Mouse (Mus musculus) frontal cortex, adult 2 months (tissue): Measurements from ENCODE around the gene Fam104a. TPM values are rescaled to one million over a fixed set of nuclear protein-coding genes. Genes with fewer than 3 reads are reported as not detected.
A peak's percentile ranks its signal among the peaks of the same experiment; 100 is the strongest.

Source experiments
- DNase-seq, 2 experiments: peaks; one replicate each; pipeline ENCODE4 v3.0.0; 2022; ENCODE audit warnings: low spot score in 1 of 2; ENCODE audit errors: extremely low spot score in 1 of 2
- polyA plus RNA-seq: library from polyadenylated mRNA; depleted of rRNA; stranded (reverse); fragments of >200 nt; gene quantifications from 2 replicates; pipeline ENCODE4 v1.2.3, GENCODE M21; 2012; rRNA removed

Fam104a gene
- 27.9 and 28.8 TPM in 2 replicates for polyA plus RNA-seq

- peak; percentile 92 to 97 for DNase-seq
Measured at GRCm38 (mm10) chr11:113683957-113684706, at the start of gene Fam104a, which contains the start of gene D11Wsu47e. Fam104a (minus strand) TSS chr11:113684155. D11Wsu47e (plus strand) TSS chr11:113684412.

GRCm38 (mm10) chr11:113731945-113732612 is 48.1 kb upstream of the Fam104a start:
- DNase-seq, result no peak

GRCm38 (mm10) chr11:113730879-113731278 is 46.9 kb upstream of the Fam104a start:
- DNase-seq, result no peak

GRCm38 (mm10) chr11:113729917-113730316 is 46.0 kb upstream of the Fam104a start:
- no peak for DNase-seq

GRCm38 (mm10) chr11:113729239-113729638 is 45.3 kb upstream of the Fam104a start:
- DNase-seq, result no peak

GRCm38 (mm10) chr11:113727992-113728391 is 44.0 kb upstream of the Fam104a start:
- DNase-seq, result no peak

- DNase-seq, result no peak
Measured at GRCm38 (mm10) chr11:113726994-113727888, 43.3 kb upstream of the Fam104a start.

- no peak for DNase-seq
Measured at GRCm38 (mm10) chr11:113725235-113726048, 41.5 kb upstream of the Fam104a start.

GRCm38 (mm10) chr11:113722405-113723090 is 38.6 kb upstream of the Fam104a start:
- no peak for DNase-seq

- DNase-seq, result no peak
Measured at GRCm38 (mm10) chr11:113717767-113718424, 33.9 kb upstream of the Fam104a start.

- DNase-seq, result no peak
Measured at GRCm38 (mm10) chr11:113716132-113716531, 32.2 kb upstream of the Fam104a start.

GRCm38 (mm10) chr11:113715078-113715674 is 31.2 kb upstream of the Fam104a start:
- no peak for DNase-seq

- no peak for DNase-seq
Measured at GRCm38 (mm10) chr11:113711061-113711460, 27.1 kb upstream of the Fam104a start.

GRCm38 (mm10) chr11:113710257-113710777 is 26.4 kb upstream of the Fam104a start:
- no peak for DNase-seq

GRCm38 (mm10) chr11:113709731-113710256 is 25.8 kb upstream of the Fam104a start, which contains the start of gene Cpsf4l:
Cpsf4l (minus strand) TSS chr11:113710017.
- DNase-seq, result no peak

- no peak for DNase-seq
Measured at GRCm38 (mm10) chr11:113709272-113709671, 25.3 kb upstream of the Fam104a start.

GRCm38 (mm10) chr11:113708629-113709213 is 24.8 kb upstream of the Fam104a start:
- no peak for DNase-seq
